Mouse (Mus musculus): ENCODE measurements around the gene Rbbp9. TPM values are rescaled to one million over a fixed set of nuclear protein-coding genes. Genes with fewer than 3 reads are reported as not detected.
A peak's percentile ranks its signal among the peaks of the same experiment; 100 is the strongest.

The Rbbp9 gene
- total RNA-seq (2021): 10 to 100 TPM; 14.4 to 15.0 TPM

- DNase-seq: peak; percentile 67 to 68
These were observed at the start of gene Rbbp9 for GRCm38 (mm10) chr2:144550529-144550928. Gene Rbbp9, minus strand, starts transcription at chr2:144550869.

GRCm38 (mm10) chr2:144599831-144600687 is 49.4 kb upstream of the Rbbp9 start, which contains the start of gene Dtd1:
Gene Dtd1, plus strand, starts transcription at chr2:144599897.
- intact Hi-C loops (cut with DNase I): no loop called here
- DNase-seq: peak; percentile 87 to 90

More at GRCm38 (mm10) chr2:144550529-144550928, at the start of gene Rbbp9:
- intact Hi-C loops (cut with DNase I): no loop called here

GRCm38 (mm10) chr2:144598006-144598405 is 47.3 kb upstream of the Rbbp9 start:
- DNase-seq: no peak
- intact Hi-C loops (cut with DNase I): no loop called here

- intact Hi-C loops (cut with DNase I): loop anchor here (5.0 kb wide), 1 partner anchor 37 kb away; the partner anchor contains the start of gene Sec23b
- DNase-seq: peak; percentile 83 to 85
These were observed 43.4 kb upstream of the Rbbp9 start, which contains the start of gene Smim26 for GRCm38 (mm10) chr2:144593951-144594651. Gene Smim26, plus strand, starts transcription at chr2:144594054.

GRCm38 (mm10) chr2:144593036-144593435 is 42.4 kb upstream of the Rbbp9 start:
- DNase-seq: peak in 1 of 2 experiments; percentile 3
- intact Hi-C loops (cut with DNase I): loop anchor here (5.0 kb wide), 1 partner anchor 36 kb away; the partner anchor contains the start of gene Sec23b

- intact Hi-C loops (cut with DNase I): no loop called here
These were observed 38.1 kb upstream of the Rbbp9 start for GRCm38 (mm10) chr2:144588723-144589122.

GRCm38 (mm10) chr2:144555820-144556552 is 5.3 kb upstream of the Rbbp9 start, which contains the start of gene Sec23b:
Gene Sec23b, plus strand, starts transcription at chr2:144556229.
- DNase-seq: peak; percentile 98
- intact Hi-C loops (cut with DNase I): loop anchor here (1.0 to 5.0 kb wide), 2 partner anchors 29 to 36 kb away; partner anchors contain the start of genes Dzank1, Polr3f and Smim26

More at GRCm38 (mm10) chr2:144588723-144589122, 38.1 kb upstream of the Rbbp9 start:
- DNase-seq: no peak

- DNase-seq: no peak
- intact Hi-C loops (cut with DNase I): loop anchor here (1.0 to 5.0 kb wide), 2 partner anchors 28 to 37 kb away; partner anchors contain the start of genes Dzank1, Polr3f and Smim26
These were observed 4.7 kb upstream of the Rbbp9 start for GRCm38 (mm10) chr2:144555286-144555819.

- intact Hi-C loops (cut with DNase I): no loop called here
- DNase-seq: no peak
These were observed 3.2 kb upstream of the Rbbp9 start for GRCm38 (mm10) chr2:144553905-144554304.

GRCm38 (mm10) chr2:144547559-144547958 is 3.1 kb downstream of the Rbbp9 start:
- intact Hi-C loops (cut with DNase I): no loop called here
- DNase-seq: no peak

GRCm38 (mm10) chr2:144545481-144545880 is 5.2 kb downstream of the Rbbp9 start:
- no peak for DNase-seq
- intact Hi-C loops (cut with DNase I): no loop called here

- intact Hi-C loops (cut with DNase I): no loop called here
- no peak for DNase-seq
These were observed 5.6 kb downstream of the Rbbp9 start for GRCm38 (mm10) chr2:144545061-144545460.

- peak; percentile 44 to 45 for DNase-seq
- intact Hi-C loops (cut with DNase I): no loop called here
These were observed 6.0 kb downstream of the Rbbp9 start for GRCm38 (mm10) chr2:144544630-144545029.

- intact Hi-C loops (cut with DNase I): no loop called here
- peak in 1 of 2 experiments; percentile 13 for DNase-seq
These were observed 7.0 kb downstream of the Rbbp9 start for GRCm38 (mm10) chr2:144543670-144544069.

GRCm38 (mm10) chr2:144541246-144541645 is 9.4 kb downstream of the Rbbp9 start:
- intact Hi-C loops (cut with DNase I): no loop called here
- no peak for DNase-seq

- intact Hi-C loops (cut with DNase I): no loop called here
These were observed 13.5 kb downstream of the Rbbp9 start for GRCm38 (mm10) chr2:144537123-144537522.

GRCm38 (mm10) chr2:144527821-144528174 is 22.9 kb downstream of the Rbbp9 start:
- no peak for DNase-seq
- intact Hi-C loops (cut with DNase I): loop anchor here (1.0 kb wide), 1 partner anchor 28 kb away; no protein-coding TSS in a partner anchor

More at GRCm38 (mm10) chr2:144537123-144537522, 13.5 kb downstream of the Rbbp9 start:
- no peak for DNase-seq

GRCm38 (mm10) chr2:144526981-144527820 is 23.5 kb downstream of the Rbbp9 start, which contains the start of the genes Dzank1 and Polr3f:
Gene Dzank1, minus strand, starts transcription at chr2:144527414.
Gene Polr3f, plus strand, starts transcription at chr2:144527718.
- intact Hi-C loops (cut with DNase I): loop anchor here (1.0 kb wide), 1 partner anchor 28 kb away; no protein-coding TSS in a partner anchor
- DNase-seq: peak; percentile 96 to 98

- intact Hi-C loops (cut with DNase I): no loop called here
- DNase-seq: no peak
These were observed 24.8 kb downstream of the Rbbp9 start for GRCm38 (mm10) chr2:144525856-144526255.
